Mouse (Mus musculus): Measurements from ENCODE around the gene Rpa1.
"Not testable (repeated sequence)": the region's sequence is repeated elsewhere in the genome, so short reads cannot be mapped to it uniquely, and the experiment has no call there.

Rpa1 gene

GRCm38 (mm10) chr11:75348199-75348889, at the start of gene Rpa1, which contains the start of gene Smyd4:
Rpa1 (minus strand) TSS chr11:75348324.
Smyd4 (plus strand) TSS chr11:75348433.
- DNase-seq (ENCODE audit: low read depth, low spot score): peak; percentile 87

GRCm38 (mm10) chr11:75397452-75397851, 49.3 kb upstream of the Rpa1 start:
- DNase-seq (ENCODE audit: low read depth, low spot score): no peak

DNA sequence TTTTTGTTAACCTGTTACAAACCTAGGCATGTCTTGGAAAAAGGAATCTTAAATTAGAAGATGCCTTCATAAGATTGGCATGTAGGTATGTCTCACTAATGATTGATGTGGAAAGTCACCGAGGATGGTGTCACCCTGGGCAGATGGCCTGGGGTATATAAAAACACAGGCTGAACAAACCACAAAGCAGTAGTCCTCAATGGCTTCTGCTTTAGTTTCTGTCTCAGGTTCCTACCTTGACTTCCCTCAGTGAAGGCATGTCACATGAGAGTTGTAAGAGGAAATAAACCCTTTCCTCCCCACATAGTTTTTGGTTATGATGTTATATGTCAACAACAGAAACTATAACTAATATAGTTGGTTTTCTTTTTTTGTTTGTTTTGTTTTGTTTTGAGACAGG, 47.5 kb upstream of the Rpa1 start:
- no peak for DNase-seq (ENCODE audit: low read depth, low spot score)

- peak; percentile 33 for DNase-seq (ENCODE audit: low read depth, low spot score)
Observed at GRCm38 (mm10) chr11:75383529-75383928, 35.4 kb upstream of the Rpa1 start.

GRCm38 (mm10) chr11:75378786-75379185, 30.7 kb upstream of the Rpa1 start:
- DNase-seq (ENCODE audit: low read depth, low spot score): not testable (repeated sequence)

GRCm38 (mm10) chr11:75377125-75377524, 29.0 kb upstream of the Rpa1 start:
- DNase-seq (ENCODE audit: low read depth, low spot score): peak; percentile 6

- DNase-seq (ENCODE audit: low read depth, low spot score): no peak
Observed at GRCm38 (mm10) chr11:75355475-75355874, 7.4 kb upstream of the Rpa1 start.

GRCm38 (mm10) chr11:75351225-75351624, 3.1 kb upstream of the Rpa1 start:
- DNase-seq (ENCODE audit: low read depth, low spot score): no peak

GRCm38 (mm10) chr11:75348890-75349261, 752 bp upstream of the Rpa1 start:
- DNase-seq (ENCODE audit: low read depth, low spot score): no peak

DNA sequence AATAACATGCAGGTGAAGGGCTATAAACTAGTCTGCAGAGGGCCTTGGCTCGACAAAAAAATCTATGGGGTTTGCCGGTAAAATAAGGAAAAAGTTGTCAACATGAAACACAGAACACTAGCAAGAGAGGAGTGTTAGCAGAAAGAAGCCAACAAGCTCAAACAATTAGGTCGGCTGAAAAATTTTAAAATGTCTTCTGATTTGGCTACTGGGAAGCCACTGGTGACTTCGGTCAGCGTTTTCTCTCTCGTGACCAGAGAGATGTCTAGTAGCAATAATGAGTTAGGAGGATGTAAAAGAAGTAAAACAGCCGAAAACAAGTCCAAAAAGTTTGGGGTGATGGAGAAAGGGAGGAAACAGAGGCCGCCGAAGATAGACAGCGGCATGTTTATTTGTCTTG, 528 bp downstream of the Rpa1 start:
- no peak for DNase-seq (ENCODE audit: low read depth, low spot score)

DNA sequence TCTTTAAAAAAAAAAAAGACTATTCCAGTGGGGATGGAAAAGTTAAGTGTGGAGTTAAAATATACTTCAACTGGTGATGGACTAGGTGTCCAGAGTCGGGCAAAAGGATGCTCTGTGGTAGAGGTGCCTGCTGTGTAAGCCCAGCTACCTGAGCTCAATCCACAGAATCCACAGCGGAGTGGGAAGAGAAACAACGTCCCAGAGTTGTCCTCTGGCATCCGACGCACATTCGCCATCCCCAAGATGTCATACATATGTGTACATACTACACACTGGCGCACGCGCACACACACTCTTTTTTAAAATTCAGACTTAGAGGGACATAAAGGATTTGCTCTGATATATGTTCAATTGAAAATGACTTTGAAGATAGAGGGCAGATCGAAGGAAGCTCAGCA, 937 bp downstream of the Rpa1 start:
- DNase-seq (ENCODE audit: low read depth, low spot score): no peak

GRCm38 (mm10) chr11:75346556-75347187, 1.5 kb downstream of the Rpa1 start:
- no peak for DNase-seq (ENCODE audit: low read depth, low spot score)

DNA sequence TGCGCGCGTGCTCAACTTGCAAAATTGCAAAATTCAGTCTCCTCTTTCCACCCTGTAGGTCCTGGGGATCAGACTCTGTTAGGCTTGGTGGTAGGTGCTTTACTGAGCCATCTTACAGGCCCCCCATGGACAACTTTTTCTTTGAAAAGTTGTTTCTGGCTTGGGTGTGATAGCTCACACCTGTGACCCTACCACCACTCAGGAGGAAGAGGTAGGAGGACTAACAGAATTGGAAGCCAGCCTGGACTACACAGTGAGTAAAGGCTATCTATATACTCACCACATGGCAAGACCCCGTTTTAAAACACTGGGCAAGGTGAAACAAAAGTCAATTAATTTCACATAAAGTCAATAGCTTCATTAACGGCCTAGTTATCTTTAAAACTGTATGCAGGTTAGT, 3.4 kb downstream of the Rpa1 start:
- DNase-seq (ENCODE audit: low read depth, low spot score): no peak

DNA sequence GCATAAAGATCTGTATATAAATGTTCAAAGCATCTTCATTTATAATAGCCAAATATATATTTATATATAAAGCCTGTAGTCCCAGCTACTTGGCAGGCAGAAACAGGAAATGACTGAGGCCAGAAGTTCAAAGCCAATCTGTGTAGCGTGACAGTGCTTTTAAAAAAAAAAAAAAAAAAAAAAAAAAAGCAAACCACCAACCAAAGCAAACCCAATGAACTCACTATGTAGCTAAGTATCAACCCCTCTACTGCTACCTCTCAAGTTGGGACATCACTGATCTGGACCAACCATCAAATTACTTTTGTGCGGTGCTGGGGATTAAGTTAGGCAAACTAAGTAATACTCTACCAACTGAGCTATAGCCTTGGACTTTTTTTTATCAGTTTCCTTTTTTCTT, 4.0 kb downstream of the Rpa1 start:
- DNase-seq (ENCODE audit: low read depth, low spot score): no peak

GRCm38 (mm10) chr11:75343096-75343495, 5.0 kb downstream of the Rpa1 start:
- no peak for DNase-seq (ENCODE audit: low read depth, low spot score)

DNA sequence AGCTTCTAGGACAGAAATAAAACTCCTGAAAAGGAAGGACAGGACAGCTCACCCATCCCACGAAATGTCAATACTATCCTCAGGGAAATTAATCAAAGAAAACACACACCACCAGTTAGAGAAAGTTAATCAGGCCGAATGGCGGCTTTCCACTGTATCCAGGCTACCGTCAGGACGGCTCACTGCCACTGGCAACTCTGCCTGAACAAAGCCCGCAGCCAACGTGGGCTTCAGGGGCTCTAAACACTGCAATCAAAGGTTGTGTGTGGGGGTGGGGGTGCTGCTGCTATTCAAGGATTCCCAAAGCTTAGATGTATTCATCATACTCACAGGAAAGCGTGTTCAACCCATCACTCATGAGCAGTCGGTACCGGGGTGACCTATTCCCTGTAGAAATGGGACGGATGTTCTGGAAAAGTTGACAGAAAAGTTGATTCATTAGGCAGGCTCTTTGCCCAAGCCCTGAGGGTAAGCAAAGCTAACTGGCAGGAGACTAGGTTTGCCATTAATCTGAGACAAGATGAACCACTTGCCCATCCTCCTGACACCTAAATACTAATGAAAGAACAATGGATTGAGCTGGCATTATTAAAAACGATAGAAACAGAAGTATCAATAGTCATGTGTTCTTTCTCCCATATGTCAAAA, 7.3 kb downstream of the Rpa1 start:
- no peak for DNase-seq (ENCODE audit: low read depth, low spot score)

DNA sequence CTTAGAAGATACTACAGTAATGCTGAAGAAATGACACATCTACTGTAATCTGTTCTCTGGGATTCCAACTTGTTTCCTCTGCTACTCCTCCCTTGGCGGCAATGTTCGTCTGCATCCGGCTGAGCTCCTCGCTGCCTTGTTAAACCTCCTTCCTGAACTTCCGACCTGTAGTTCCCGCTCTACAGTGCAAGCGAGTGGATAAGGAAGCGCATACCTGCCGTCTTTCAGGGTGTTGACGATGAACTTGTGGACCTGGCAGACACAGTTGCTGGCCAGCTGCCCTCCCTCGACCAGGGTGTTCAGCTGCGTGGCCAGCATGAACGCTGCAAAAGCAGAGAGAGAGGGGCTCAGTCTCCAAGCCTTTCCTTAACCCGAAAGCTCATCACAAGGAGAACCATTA, 8.0 kb downstream of the Rpa1 start:
- no peak for DNase-seq (ENCODE audit: low read depth, low spot score)

DNA sequence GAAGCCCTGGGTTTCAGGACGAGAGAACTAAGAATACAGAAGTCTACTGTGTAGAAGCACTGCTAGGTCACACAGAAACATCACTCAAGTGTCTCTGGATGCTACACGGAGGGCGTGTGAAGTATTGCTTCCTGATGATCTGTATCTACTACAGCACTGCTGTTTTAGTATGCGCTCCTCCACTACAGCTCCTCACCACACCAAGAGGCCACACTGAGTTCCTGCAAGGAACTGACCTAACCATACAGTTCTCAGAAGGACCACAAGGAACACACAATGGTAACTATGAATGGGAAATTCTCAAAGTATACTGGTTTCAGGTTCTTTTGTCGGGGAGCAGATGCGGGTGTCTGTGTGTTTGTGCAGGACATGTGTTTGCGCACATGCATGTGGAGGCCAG, 10.9 kb downstream of the Rpa1 start:
- DNase-seq (ENCODE audit: low read depth, low spot score): no peak

DNA sequence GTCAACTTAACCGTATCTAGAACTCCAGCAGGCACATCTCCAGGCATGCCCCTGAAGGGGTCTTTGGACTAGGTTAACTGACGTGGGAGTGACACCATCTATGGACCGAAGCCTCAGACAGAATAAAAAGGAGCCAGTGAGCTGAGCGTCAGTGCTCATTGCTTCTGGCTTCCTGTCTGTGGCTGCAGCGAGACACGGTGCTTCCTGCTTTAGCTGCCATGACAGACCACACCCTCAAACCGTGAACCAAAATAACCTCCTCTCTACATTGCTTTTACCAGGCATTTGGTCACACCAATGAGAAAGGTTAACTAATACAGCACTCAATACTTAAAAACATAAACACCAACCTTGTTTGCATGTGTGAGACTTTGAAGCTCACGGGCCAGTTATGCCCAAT, 11.4 kb downstream of the Rpa1 start:
- DNase-seq (ENCODE audit: low read depth, low spot score): no peak

DNA sequence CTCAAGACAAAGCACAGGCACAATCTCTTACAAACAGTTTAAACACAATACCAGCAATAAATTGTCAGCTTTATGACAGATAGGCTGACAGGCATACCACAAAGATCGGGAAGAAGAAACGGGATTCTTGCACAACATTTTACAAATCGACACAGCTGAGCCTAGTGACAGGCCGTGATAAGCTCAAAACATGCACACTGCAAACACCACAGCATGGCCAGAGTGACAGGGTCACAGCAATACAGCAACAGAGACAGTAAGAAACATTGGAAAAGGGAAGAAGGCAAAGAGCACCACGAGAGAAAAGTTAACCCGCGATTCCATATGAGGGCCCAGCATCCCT, 22.2 kb downstream of the Rpa1 start:
- no peak for DNase-seq (ENCODE audit: low read depth, low spot score)

DNA sequence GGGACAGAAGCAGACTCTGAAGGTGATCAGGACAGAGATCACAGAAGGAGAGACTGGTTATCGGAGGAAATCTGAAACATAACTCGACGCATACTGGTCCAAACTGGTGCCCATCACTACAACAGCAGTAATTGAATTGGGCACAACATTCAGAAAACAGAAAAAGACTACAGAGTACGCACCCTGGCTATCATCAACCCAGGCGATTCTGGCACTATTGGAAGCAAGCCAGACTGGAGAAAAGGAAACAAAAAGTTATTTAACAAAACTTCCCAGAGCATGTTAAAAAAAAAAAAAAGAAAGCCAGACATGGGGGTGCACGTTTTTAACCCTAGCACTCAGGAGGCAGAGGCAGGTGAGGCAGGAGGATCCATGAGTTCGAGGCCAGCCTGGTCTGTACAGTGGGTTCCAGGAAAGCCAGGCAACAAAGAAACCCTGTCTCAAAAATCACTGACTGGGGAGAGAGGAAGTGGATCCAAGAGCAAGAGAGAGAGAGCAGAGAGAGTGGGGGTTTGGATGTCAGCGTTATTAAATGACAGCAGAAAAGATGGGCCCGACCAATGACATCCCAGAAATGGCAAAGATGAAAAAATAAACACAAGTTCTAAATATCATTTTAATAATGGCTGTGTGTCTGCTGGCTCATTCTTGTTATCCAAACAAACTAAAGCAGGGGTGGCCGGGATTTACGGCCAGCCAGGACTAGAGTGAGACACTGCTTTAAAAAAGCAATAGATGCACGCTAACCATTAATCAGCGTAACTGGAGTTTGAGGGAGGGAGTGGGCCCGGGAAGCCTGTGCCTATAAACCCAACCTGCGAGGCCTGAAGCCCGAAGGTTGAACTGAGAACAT, 22.8 kb downstream of the Rpa1 start:
- no peak for DNase-seq (ENCODE audit: low read depth, low spot score)

- DNase-seq (ENCODE audit: low read depth, low spot score): no peak
Observed at GRCm38 (mm10) chr11:75324433-75324832, 23.7 kb downstream of the Rpa1 start.

Measured in c-Kit-negative CD71-positive TER-119-positive erythroid progenitor cells, embryonic 14.5 days (primary cell).